Mouse (Mus musculus) forebrain, embryonic 12.5 days (tissue): ENCODE measurements at regions not wholly inside any gene's neighbourhood (a gene's known extent, or its start where the extent isn't known, plus 50 kb on each side); places are given as distances from the start of the nearest gene placed in this dataset.

Experiments used
- ATAC-seq: fragments of 200-750 bp; cut with Nextera tagmentation; 2 replicates; pipeline ENCODE4 v1.8.0; 2017; ENCODE audit warnings: moderate TSS enrichment; ENCODE audit not compliant: low FRiP score
- H3K27ac ChIP-seq: fragments of 300-500 bp; sonication (generic); 2 replicates; pipeline ENCODE4 v1.5.1; 2016; ENCODE audit warnings: mild to moderate bottlenecking
- H3K27me3 ChIP-seq: fragments of 300-500 bp; sonication (generic); 2 replicates; pipeline ENCODE4 v1.6.1; 2016; ENCODE audit warnings: mild to moderate bottlenecking
- H3K36me3 ChIP-seq: fragments of 300-500 bp; sonication (generic); replicated peaks from 2 replicates; pipeline ENCODE4 v1.6.1; 2016; ENCODE audit warnings: mild to moderate bottlenecking
- H3K4me1 ChIP-seq: fragments of 300-500 bp; sonication (generic); 2 replicates; pipeline ENCODE4 v1.6.1; 2016
- H3K4me2 ChIP-seq: fragments of 300-500 bp; sonication (generic); 2 replicates; pipeline ENCODE4 v1.6.1; 2016; ENCODE audit warnings: mild to moderate bottlenecking, moderate library complexity
- H3K4me3 ChIP-seq: fragments of 300-500 bp; sonication (generic); replicated peaks from 2 replicates; pipeline ENCODE4 v1.5.1; 2016; ENCODE audit warnings: mild to moderate bottlenecking
- H3K9ac ChIP-seq: fragments of 300-500 bp; sonication (generic); 2 replicates; pipeline ENCODE4 v1.6.1; 2016; ENCODE audit warnings: mild to moderate bottlenecking
- H3K9me3 ChIP-seq: fragments of 300-500 bp; sonication (generic); 2 replicates; pipeline ENCODE4 v1.6.1; 2016
- WGBS: fragments of 180-500 bp; shearing (Covaris S2); methylation state at CpG from one replicate; pipeline ENCODE4 v1.1.7; 2016; 5-methylcytosine and 5-hydroxymethylcytosine counted together

DNA sequence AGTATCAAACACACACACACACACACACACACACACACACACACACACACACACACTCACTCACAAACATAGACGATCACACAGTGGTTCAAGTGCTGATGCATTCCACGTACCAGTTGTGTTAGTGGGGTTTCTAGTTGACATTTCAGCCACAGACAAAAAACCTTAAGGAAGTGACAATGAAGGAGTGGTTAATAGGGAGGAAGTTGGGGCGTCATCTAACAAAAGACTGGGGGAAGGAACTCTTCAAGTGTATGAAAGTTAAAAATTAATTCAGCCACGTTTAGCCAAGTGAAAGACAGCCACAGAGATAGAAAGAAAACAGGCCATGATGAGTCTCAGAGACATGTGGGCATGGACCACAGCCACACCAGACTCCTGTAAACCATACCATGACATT lies 316.1 kb upstream of the Slc24a5 start:
- Histone ChIP-seq H3K4me2 (no peak overlapping the region), H3K4me1 (no peaks in the 10 kb centered on the region), H3K27ac (no peak overlapping the region), H3K36me3 (no peaks in the 10 kb centered on the region), H3K4me3 (no peak overlapping the region), H3K27me3 (no peaks in the 10 kb centered on the region), H3K9ac (no peak overlapping the region), H3K9me3 (no peaks in the 10 kb centered on the region)
- no peak for ATAC-seq
- 85% methylated on average over 4 of the region's 4 CpGs for WGBS

DNA sequence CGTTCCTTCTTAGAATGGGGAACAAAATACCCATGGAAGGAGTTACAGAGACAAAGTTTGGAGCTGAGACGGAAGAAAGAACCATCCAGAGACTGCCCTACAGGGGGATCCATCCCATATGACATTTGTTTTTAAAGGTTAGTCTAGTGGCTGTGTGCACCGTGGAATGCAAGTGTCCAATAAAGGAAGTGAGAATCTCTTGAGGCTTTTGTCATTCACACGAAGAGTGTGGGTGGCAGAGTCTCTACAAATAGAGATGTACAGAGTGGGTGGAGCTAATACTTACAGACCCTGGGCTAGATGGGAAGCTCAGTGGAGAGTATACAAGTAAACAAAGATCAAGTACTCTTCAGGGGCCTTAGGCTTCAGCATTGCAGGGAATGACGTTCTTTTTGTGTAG lies 314.2 kb upstream of the Slc24a5 start:
- no peak for ATAC-seq

DNA sequence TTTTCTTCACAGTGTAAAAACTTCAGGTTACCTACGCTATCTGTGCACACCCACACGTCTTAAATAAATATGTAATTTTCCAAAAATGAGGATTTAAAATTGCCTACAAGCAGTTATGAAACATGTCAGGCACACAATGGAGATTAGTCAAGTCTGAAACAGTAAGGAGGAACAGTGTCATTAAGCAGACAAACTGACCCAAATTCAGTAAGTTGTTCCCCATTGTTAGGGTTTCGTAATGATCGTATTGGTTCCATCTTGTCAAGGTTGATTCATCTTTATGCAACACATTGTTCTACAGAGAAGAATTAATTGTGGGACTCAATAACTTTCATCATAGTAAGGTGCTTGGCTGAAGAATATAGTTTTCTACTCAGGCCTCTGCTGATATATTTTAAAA lies 312.7 kb upstream of the Slc24a5 start:
- H3K9ac ChIP-seq = no peak overlapping the region
- no peaks in the 10 kb centered on the region for H3K36me3 ChIP-seq
- no peaks in the 10 kb centered on the region for H3K27me3 ChIP-seq
- no peak overlapping the region for H3K27ac ChIP-seq
- no peak overlapping the region for H3K4me3 ChIP-seq
- no peak for ATAC-seq
- H3K4me2 ChIP-seq = no peak overlapping the region
- WGBS = 96% methylated on average over 4 of the region's 4 CpGs
- no peaks in the 10 kb centered on the region for H3K4me1 ChIP-seq
- H3K9me3 ChIP-seq = no peaks in the 10 kb centered on the region

More for the DNA sequence above, 314.2 kb upstream of the Slc24a5 start:
- H3K9me3 ChIP-seq = no peaks in the 10 kb centered on the region
- H3K36me3 ChIP-seq = no peaks in the 10 kb centered on the region
- H3K4me1 ChIP-seq = no peaks in the 10 kb centered on the region
- no peak overlapping the region for H3K27ac ChIP-seq
- 90% methylated on average over 5 of the region's 5 CpGs for WGBS
- no peak overlapping the region for H3K4me2 ChIP-seq
- no peak overlapping the region for H3K9ac ChIP-seq
- no peak overlapping the region for H3K4me3 ChIP-seq
- no peaks in the 10 kb centered on the region for H3K27me3 ChIP-seq

DNA sequence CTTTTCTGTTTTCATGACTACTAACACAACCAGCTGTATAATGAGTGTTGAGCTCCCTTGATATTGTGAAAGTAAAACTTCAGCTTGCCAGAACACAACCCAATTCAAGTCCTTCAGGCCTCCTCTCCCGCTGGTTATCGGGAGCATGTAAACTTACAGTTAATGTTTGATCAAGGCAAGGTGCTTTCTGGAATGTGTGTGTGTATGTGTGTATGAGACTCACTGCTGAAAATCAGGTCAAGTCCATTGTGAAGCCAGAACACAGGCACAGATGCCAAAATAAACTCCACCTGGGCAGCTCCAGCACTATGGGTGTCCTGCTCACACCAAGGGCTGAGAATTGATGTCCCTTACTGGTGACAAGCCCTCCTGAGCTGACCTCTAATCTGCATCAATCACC lies 308.9 kb upstream of the Slc24a5 start:
- Histone ChIP-seq H3K27ac (no peak overlapping the region), H3K4me3 (no peak overlapping the region), H3K9me3 (no peaks in the 10 kb centered on the region), H3K27me3 (0 out of 2 replicates have a peak, but pooled peaks cover 4% of the 10 kb centered on the region), H3K4me2 (no peak overlapping the region), H3K4me1 (peaks cover under 1% of the 10 kb centered on the region; the same call in 1 of the 2 replicates), H3K9ac (no peak overlapping the region), H3K36me3 (no peaks in the 10 kb centered on the region)
- ATAC-seq = no peak
- 93% methylated on average over 2 of the region's 2 CpGs for WGBS

DNA sequence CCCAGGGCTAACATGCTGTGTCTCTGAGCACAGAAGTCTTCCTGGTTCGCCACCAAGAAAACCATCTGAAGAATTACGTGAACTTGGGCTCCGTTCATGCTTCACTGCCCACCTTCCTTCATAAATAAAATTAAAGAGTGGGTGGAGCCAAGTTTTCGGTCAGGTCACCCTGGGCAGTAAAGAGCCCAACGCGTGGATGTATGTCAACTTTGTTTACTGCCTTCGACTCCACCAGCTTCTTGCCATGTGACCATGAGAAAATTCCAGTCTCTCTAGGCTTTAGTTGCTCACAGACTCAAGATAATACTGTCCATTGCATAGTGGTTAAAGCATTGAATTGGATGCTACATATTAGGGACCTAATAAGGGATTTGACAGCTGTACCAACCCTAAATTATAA lies 304.3 kb upstream of the Slc24a5 start:
- no peak for ATAC-seq
- H3K27me3 ChIP-seq = 0 out of 2 replicates have a peak, but pooled peaks cover 4% of the 10 kb centered on the region
- H3K4me1 ChIP-seq = peaks cover 7% of the 10 kb centered on the region; the same call in 1 of the 2 replicates
- no peaks in the 10 kb centered on the region for H3K36me3 ChIP-seq
- H3K9ac ChIP-seq = no peak overlapping the region
- no peak overlapping the region for H3K4me3 ChIP-seq
- no peak overlapping the region for H3K27ac ChIP-seq
- no peak overlapping the region for H3K4me2 ChIP-seq
- H3K9me3 ChIP-seq = no peaks in the 10 kb centered on the region
- 84% methylated on average over 7 of the region's 7 CpGs for WGBS

DNA sequence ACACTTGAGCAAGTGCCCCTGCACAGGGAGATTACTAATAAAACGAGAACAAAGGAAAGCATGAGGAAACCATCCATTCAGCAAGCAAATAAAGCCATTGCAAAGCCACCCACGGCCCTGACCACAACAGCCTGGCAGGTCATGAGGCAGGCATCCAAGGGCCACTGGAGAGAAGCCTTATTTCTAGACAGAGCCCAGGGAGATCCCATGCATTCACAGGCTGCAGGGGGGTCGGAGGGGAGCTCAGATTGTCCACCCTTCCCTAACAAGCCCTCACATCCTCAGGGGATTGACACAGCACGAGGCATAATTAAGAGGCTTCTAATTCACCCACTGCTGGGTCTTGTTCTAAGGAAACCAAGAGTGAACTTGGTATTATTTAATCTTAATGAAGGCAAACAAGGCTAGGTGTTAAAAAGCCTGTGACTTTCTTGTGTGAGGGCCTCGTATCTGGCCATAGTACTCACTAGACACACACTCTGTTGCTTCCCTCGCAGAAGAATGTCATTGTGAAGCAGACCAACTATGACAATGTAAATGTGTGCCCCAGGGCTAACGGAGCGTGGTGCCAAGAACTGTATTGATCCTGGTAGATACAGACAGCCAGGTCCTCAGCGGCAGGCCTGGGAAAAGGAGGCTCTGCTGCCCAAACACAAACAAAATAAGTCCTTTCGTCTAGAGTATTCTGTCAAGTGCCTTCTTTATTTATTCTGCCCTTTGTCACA lies 303.6 kb upstream of the Slc24a5 start:
- Histone ChIP-seq H3K4me2 (no peak overlapping the region), H3K36me3 (no peaks in the 10 kb centered on the region), H3K4me3 (no peak overlapping the region), H3K9me3 (no peaks in the 10 kb centered on the region), H3K27me3 (0 out of 2 replicates have a peak, but pooled peaks cover 4% of the 10 kb centered on the region), H3K4me1 (peaks cover 7% of the 10 kb centered on the region; the same call in 1 of the 2 replicates), H3K9ac (no peak overlapping the region), H3K27ac (no peak overlapping the region)
- 0 out of 2 replicates have a peak, but pooled peaks have one; percentile 51 for ATAC-seq
- WGBS = 21% methylated on average over 10 of the region's 10 CpGs

DNA sequence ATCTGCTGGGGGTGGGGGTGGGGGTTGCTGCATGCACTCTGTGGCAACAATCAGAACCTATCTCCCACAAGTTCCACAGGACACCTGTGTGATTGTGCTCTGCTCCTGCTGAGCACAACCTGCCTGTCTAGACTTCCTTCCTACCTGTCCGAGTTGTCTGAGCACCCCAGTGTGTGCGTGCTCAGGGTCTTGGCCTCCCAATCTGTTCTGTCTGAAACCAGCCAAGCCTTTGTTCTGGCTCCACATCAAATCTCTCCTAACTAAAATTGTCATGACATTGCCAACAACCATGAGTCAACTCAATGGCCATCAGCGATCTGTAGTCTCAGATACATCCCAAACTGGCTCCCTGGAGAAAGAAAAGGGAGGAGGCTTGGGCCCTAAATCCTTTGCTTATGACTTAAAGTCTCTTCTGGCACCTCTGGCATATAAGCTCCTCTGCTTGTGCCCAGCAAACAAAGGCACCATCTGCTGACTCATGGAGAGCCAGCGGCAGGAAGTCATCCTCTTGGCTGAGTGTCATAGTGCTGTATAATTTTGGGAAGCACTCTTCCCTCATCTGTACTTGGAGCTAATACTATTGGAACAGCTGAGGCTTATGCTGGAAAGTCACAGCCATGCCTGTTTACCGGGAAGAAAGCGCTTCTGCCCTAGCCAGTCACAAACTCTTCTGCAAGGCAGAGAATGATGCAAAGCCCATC lies 298.5 kb upstream of the Slc24a5 start:
- Histone ChIP-seq H3K27me3 (no peaks in the 10 kb centered on the region), H3K36me3 (no peaks in the 10 kb centered on the region), H3K4me1 (peaks cover 7% of the 10 kb centered on the region), H3K27ac (no peak overlapping the region), H3K9me3 (no peaks in the 10 kb centered on the region), H3K9ac (no peak overlapping the region), H3K4me3 (no peak overlapping the region), H3K4me2 (no peak overlapping the region)
- no peak for ATAC-seq
- 90% methylated on average over 6 of the region's 6 CpGs for WGBS

DNA sequence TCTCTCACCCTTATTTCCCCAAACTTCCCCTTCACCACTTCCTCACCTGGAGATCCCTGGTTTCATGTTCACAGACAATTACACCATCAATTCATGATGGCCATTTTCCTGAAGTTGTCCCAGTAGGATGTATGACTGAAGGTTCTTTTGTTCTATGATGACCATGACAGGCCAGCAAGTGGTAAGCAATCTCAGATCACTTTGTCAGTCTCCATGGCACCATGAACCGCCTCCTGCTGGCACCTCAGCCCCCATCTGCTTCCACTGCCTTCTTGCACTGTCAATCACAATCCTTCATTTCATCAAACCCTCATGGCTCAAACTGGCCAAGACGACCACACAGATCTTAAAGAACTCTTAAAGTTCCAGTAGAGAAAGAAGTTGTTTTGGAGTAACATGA lies 297.9 kb upstream of the Slc24a5 start:
- WGBS = 74% methylated on average over 2 of the region's 2 CpGs
- no peak for ATAC-seq

DNA sequence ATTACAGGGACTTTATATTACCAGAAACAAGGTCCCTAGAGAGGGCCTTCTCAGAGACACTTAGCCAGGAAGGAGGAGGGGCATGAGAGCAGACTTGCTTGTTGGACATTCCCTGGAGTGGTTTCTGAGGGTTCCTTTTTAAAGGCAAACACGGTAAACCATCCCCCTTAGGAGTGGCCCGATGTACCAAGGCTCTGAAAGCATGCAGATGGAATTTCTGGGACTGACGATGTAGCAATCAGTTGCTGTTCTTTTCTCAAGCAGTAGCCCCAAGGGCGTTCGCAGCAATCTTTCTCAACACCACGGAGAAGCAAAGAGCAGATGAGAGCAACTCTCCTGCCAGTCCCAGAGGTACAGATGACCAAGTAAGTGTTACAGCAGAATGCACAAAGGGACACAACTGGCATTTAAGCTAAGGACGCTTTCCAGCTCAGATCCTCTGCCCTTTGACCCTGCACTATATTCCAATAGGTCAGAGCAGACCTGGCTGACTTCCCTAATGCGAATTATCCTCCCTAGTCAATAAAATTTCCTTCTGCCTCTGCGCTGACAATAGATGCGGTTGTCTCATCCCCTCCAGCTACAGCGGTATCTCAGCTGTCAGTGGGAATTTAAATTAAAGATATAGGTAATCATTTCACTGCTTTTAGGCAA lies 295.7 kb upstream of the Slc24a5 start:
- Histone ChIP-seq H3K27ac (no peak overlapping the region), H3K4me3 (no peak overlapping the region), H3K36me3 (no peaks in the 10 kb centered on the region), H3K4me2 (no peak overlapping the region), H3K4me1 (peaks cover 6% of the 10 kb centered on the region; the same call in 1 of the 2 replicates), H3K27me3 (no peaks in the 10 kb centered on the region), H3K9ac (no peak overlapping the region), H3K9me3 (no peaks in the 10 kb centered on the region)
- ATAC-seq = 0 out of 2 replicates have a peak, but pooled peaks have one; percentile 27
- 66% methylated on average over 11 of the region's 11 CpGs for WGBS

More for the DNA sequence above, 297.9 kb upstream of the Slc24a5 start:
- Histone ChIP-seq H3K36me3 (no peaks in the 10 kb centered on the region), H3K4me1 (peaks cover 6% of the 10 kb centered on the region; the same call in 1 of the 2 replicates), H3K9ac (no peak overlapping the region), H3K4me3 (no peak overlapping the region), H3K4me2 (no peak overlapping the region), H3K9me3 (no peaks in the 10 kb centered on the region), H3K27me3 (no peaks in the 10 kb centered on the region), H3K27ac (no peak overlapping the region)

DNA sequence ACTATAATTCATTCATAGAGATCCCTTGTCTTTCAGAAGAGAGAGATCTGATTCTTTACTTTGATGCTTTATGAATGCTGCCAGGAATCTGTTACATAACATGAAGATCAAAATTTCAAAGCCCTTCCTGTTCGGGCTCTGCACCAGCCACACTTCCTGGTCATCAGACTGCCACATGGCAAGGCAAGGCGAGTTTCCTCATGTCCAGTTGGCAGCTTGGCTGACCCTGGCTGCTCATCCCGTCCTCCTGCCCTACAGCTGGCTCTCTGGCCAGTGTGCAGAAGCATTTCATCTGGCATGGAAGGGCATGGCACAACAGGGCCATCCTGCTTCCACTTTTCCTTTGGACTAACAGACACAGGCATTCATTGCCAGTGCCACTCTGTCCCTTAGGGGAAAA lies 292.2 kb upstream of the Slc24a5 start:
- Histone ChIP-seq H3K27ac (no peak overlapping the region), H3K9me3 (no peaks in the 10 kb centered on the region), H3K4me1 (peaks cover 6% of the 10 kb centered on the region; the same call in 1 of the 2 replicates), H3K27me3 (no peaks in the 10 kb centered on the region), H3K4me2 (no peak overlapping the region), H3K9ac (no peak overlapping the region), H3K36me3 (no peaks in the 10 kb centered on the region), H3K4me3 (no peak overlapping the region)
- WGBS = 77% methylated on average over 3 of the region's 3 CpGs
- ATAC-seq = no peak

DNA sequence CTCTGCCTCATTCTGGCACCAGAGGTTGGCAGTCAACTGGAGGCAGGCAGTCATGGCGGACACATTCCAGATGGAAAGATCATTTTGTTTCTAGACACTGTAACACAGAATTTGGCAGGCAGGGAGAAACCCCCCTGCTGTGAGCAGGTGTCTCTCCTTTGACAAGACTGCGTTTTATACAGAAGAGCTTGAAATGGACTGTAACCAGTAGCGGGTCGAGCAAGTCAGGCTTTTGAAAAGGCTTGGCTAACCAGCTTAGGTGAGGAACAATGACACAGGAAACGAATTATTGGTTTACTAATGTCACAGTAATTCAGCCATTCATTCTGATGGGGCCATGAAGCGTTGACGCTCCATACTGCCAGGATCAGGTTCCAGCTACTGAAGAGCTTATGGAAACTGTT lies 275.3 kb upstream of the Slc24a5 start:
- H3K27me3 ChIP-seq = no peaks in the 10 kb centered on the region
- no peak overlapping the region for H3K4me3 ChIP-seq
- no peaks in the 10 kb centered on the region for H3K9me3 ChIP-seq
- H3K9ac ChIP-seq = no peak overlapping the region
- no peaks in the 10 kb centered on the region for H3K36me3 ChIP-seq
- no peak overlapping the region for H3K27ac ChIP-seq
- no peak overlapping the region for H3K4me2 ChIP-seq
- 30% methylated on average over 7 of the region's 7 CpGs for WGBS
- no peak for ATAC-seq
- H3K4me1 ChIP-seq = peaks cover 4% of the 10 kb centered on the region; the same call in 1 of the 2 replicates

DNA sequence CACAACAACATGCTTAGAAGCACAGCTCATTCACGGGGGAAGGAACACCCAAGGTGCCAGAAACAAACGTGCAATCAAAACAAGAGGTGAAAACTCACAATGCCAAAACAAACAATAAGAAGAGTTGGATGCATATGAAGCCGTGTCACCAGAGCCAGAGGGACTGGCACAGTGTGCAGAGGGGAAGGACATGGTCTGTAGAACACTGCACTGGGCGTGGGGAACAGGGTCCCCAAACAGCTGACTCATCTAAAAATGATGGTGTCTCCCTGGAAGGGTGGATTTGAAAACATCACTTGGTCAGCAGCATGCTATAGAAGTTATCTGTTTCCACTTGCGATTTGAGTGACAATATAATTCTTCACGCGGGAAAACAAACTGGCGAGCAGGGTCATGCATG lies 256.2 kb upstream of the Slc24a5 start:
- ATAC-seq = no peak
- no peaks in the 10 kb centered on the region for H3K9me3 ChIP-seq
- H3K36me3 ChIP-seq = no peaks in the 10 kb centered on the region
- H3K27me3 ChIP-seq = no peaks in the 10 kb centered on the region
- no peak overlapping the region for H3K4me2 ChIP-seq
- H3K27ac ChIP-seq = no peak overlapping the region
- no peaks in the 10 kb centered on the region for H3K4me1 ChIP-seq
- no peak overlapping the region for H3K9ac ChIP-seq
- no peak overlapping the region for H3K4me3 ChIP-seq
- WGBS = 90% methylated on average over 8 of the region's 8 CpGs
